Mouse (Mus musculus) left cerebral cortex, adult 8-10 months (tissue): Measurements from ENCODE around the gene Icam2. TPM values are rescaled to one million over a fixed set of nuclear protein-coding genes. Genes with fewer than 3 reads are reported as not detected.

ENCODE experiments used
- DNase-seq, 2 experiments: peaks; one replicate each; pipeline ENCODE4 v3.0.0; 2022; ENCODE audit warnings: low spot score in 2 of 2
- total RNA-seq, 4 experiments: library from RNA; stranded (reverse); gene quantifications; 2 replicates each; pipeline ENCODE4 v1.2.4; 2022

The Icam2 gene
- total RNA-seq, 4 experiments from 2014 or later = 2.0 to 2.3 (median 2.2) TPM

DNA sequence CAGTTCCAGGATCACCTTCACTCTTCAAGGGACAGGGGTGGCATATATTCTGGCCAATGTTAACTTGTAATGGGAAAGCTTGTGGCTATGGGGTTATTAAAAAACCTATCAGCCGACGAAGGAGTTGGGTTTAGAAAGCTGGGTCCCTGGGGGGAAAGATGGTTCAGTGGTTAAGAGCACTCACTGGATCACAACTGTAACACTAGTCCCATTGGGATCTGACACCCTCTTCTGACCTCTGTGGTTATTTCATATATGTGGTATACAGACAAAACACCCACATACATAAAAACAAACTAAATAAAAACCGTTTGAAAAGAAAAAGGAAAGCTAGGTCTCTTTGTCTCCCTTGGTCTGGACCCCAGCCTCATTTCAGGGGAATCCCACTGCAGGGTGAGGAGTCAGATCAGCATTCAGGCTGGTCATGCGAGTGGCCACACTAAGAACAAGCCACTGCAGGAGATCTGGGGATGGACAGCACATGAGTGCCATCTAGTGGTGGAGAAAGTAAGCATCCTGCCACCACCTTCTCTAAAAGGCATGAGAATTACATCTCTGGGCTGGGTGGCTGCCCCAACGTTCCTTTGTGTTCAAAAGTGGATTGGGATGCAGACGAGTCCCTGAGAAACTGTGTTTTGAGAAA is 3.8 kb upstream of the Icam2 start:
- DNase-seq = peak in 1 of 2 experiments; percentile 21

DNA sequence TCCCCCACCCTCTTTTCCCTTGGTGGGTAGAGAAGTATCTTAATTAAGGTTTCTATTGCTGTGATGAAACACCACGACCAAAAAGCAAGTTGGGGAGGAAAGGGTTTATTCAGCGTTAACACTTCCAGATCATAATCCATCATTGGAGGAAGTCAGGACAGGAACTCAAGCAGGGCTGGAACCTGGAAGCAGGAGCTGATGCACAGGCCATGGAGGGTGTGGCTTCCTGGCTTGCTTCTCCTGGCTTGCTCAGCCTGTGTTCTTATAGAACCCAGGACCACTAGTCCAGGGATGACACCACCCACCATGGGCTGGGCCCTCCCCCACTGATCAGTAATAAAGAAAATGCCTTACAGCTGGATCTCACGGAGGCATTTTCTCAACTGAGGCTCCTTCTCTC is 2.9 kb upstream of the Icam2 start:
- no peak for DNase-seq

DNA sequence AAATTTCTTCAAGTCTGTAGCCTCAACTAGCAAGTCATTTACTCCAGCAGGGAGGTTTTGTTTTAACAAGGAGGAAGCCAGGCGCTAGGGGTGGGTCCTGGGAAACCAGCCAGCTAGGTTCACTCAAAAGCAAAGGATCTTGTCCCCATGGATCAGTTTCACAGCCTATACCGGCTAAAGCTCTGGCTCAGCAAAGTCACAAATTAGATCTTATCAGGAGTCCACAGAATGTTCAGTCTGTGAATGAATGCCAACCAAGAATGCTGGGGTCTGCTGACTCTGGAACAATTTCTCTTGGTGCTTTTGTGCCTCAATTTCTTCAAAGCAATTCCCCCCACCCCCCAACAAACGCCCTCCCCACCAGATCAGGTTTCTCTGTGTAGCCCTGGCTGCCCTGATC is 1.7 kb upstream of the Icam2 start:
- no peak for DNase-seq

DNA sequence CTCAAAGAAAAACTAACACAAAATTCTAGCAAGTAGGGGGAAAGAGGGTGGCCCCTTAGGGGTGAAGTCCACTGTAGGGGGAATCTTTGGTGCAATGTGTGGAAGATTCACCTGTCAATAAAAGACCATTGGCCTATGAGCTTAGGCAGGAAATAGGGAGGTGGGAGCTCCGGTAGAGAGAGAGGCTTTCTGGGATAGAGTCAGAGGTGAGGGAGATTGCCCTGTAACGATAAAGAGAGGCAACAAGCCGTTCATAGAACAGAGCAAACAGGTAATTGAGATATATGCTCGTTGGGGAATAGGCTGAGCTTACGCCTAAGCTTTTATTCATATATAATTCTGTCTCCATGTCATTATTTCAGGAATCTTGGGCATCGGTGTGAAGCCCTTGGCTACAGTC is 855 bp downstream of the Icam2 start:
- DNase-seq = no peak

DNA sequence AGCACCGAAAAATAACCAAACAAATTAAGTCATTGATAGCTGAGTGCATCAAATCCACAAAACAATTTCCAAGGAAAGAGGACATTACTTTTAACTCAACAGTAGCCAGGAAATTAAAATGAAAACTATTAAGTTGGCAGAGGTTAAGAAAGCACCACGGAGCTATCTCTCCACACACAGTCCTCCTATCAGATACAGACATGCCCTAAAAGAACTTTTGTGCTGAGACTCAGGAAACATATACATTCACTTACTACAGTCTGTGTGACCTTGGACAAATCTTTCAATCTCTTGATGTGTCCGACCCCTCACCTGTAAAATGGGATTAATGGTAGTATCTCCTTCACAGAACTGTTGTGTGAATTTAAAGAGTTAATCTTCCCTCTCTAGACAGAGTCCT is 1.5 kb downstream of the Icam2 start:
- no peak for DNase-seq

DNA sequence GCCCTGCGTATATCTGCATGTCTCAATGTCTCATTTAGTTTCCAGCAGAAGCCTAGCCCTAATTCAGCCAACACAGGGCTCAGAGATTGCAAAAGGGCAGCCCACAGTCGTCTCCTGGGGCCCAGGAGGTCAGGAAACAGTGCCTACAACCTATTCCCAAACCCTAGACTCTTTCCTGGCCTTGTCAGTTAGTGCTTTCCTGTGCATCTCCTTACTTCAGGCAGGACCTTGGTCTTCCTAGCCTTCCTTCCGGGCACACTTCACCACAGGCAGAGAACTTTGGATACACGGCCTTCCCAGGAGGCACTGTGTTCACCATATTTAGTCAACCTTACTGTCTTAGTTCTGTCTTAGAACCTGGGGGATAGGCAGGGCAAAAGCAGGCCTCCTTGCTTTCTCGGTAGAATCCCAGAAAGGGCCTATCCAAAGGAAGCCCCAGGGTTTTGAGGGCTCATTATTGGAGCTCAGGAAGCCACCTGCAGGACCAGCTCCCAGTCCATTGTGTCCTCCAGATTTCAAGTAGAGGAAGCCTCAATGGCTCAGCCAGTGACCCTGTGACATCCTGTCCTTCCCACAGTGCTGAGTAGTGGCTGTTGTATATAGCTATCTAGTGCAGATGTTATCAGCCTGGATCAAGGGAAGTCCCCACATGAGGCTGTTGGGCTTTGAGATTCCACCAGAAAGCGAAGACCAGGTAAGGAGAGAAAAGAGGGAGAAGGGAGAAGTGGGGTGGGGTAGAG is 4.7 kb downstream of the Icam2 start:
- DNase-seq = no peak

DNA sequence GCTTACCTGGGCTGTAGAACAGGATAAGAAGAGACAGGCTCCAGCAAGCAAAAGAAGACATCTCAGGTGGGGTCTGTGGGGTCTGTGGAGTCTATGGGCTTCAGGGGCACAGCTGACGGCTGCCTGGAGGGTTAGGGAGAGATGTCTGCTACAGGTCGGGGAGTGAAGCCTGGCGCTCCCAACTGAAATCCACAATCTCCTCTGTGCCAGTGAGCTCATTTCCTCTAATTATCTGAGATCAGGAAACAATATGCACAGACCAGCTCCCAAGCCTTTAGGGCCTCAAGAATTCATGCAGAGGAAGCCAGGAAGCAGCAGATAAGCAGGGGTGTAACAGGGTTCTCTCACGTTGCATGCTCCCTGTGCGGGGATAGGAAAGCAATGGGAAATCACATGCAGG is 5.5 kb downstream of the Icam2 start:
- no peak for DNase-seq

DNA sequence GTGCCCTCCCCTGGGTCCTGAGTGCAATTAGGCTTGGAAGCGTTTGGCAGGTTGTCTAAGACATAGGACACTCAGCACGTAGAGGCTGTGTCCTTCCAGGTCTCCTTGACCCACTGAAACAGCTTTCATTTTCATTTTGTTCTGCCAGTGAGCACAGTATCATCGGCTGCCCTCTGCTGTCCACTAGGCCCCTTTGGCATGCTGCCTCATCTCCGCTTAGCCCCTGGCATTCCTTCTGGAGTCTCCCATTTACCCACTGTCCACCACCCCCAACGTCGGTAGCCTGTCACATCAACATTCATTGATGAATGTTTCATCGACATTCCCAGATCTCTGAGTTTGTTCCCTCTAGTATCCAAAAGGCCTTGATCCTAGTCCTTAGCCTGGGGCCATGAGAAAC is 6.0 kb downstream of the Icam2 start:
- DNase-seq = no peak

DNA sequence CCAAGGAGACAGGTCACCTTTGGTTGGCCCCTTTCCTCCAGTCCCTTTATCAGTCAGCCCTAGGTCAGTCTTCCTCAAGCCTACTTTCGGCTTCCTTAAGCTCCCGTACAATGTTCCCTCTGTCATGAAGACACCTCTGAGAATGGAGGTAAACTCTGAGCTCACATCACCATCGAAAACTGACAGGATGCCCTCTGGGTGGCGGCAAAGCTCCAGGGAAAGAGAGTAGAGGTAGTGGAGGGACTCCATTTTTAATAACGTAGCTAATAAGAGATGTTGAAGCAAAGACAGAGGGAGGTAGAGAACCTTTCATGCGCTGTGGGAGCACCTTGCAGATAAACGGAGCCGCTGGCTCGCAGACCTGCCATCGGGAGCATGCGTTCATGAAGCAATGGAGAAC is 6.9 kb downstream of the Icam2 start:
- no peak for DNase-seq

DNA sequence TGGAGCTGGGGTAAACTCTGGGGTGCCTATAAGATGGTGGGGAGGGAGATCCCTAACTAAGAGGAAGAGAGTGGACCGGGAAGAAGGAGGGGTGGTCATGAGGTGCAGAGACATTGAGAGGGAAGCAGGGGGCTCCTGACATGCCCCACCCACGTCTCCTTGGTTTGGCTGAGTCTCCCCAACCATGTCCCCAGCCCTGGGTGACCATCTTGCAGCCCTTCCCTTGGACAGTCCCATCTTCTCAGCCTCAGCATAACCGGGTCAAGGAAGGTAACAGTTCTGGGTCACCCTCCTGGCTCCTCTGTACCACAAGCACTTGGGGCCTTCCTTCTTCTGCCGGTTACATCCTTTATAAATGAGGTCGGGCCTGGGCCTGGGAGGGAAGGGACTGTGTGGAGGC is 12.9 kb downstream of the Icam2 start:
- no peak for DNase-seq

DNA sequence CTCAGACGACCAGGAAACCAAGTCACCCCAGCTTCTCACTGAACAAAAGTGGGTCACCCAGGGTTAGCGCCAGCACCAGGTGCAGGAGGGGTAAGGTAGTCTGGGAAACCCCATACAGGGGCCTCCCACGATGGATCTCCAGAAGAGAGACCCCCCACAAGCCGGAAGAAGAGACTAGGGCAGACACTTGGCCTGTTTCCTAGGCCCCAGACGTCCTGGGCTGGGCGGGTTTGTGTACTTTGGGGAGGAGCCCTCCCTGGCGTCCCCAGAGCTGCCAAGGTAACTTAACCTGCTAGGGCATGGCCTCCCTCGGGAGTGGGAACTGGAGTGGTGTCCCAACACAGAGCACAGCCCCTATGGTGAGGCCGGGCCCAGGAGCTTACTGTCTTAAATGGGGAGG is 13.3 kb downstream of the Icam2 start:
- no peak for DNase-seq

DNA sequence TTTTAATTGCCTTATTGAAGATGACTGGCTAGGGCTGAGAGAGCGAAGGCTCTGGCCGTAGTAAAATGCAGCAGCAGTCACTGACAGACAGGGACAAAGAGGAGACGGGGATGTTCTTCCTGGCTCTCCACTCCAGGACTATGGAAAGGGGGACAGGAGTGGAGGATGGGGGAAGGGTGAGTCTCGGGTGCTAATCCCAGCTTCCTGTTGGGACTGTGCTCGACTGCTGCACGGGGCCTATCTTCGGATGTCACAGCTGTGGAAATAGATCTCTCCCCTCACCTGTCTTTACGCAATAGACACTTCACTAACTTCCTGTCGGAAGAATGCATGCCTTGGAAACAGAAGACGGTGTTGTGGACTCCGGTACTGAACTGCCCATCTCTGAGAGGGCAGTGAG is 13.9 kb downstream of the Icam2 start:
- no peak for DNase-seq

DNA sequence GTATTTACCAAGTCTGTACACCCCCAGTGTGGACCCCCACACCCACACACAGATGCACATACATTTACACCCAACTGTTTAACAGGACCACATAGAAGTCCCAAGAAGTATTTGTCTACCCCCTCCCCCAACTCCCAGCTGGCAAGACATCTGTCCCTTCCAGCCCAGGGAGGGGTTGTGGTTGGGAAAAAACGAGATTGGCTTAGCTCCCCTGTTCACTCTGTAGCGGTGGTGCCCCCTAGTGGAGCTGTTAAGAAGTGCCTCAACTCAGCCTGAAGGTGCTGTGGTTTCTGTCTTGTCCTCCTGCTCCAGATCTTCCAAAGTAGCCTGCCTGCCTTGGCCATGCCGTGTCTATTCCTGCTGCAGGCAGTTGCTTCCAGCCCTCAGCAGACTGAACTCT is 21.6 kb downstream of the Icam2 start:
- DNase-seq = peak; percentile 38 to 54

DNA sequence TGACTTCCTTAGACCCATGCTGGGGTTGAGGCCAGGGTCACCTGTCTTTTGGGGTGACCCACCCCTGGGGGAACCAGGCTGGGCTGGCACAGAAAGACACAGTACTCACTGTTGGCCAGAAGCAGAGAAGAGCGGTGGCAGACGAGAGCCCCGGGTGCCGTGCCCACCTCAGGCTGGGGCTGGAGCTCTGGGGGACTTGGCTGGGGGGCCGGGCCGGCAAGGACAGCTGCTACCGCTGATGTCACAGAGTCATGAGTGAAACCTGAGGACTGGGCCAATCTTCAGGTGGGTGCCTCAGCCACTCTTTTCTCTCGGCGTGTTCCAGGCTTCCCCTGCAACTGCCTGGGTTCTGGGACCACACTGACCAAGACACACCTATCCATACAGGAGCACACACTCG is 22.5 kb downstream of the Icam2 start, which contains the start of gene Prr29:
TSS of gene Prr29 (plus strand) at position 107 of the 400 bp plus-strand sequence.
- no peak for DNase-seq

DNA sequence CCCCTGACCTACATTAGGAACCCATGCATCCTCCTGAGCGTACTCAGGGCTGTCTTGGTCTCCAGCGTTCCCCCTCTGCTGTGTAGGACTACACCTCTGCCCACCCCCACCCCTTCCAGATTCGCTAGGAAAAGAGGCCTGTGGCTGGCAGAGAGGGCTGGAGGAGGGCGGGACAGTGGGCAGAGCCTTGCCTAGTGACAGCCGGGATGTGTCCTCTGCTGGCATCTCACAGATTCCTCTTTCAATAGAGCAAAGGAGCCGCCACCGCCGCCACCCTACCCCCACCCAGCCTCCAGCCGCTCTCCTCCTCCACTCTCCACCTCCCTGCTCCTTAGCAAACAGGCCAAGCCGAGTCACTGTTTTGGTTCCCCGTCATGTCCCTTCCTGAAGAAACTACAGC is 23.2 kb downstream of the Icam2 start:
- no peak for DNase-seq

DNA sequence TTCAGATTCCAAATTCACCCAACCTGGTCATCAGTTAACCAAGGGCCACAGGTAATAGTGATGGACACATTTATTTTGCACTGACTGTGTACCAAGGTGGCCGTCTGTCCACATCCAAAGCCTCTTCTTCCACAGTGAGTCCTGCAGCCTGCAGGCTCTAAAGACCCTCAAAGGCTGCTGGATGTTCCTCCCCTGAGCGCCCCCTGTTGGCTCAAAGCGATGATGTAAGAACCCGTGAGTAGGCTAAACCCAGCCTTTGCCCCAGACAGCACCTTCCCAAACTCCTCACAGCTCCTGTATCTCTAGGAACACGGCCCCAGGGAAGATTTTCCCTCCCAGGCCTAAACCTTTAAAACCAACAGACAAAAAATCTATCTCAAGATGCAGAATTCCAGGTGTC is 28.5 kb downstream of the Icam2 start:
- no peak for DNase-seq

DNA sequence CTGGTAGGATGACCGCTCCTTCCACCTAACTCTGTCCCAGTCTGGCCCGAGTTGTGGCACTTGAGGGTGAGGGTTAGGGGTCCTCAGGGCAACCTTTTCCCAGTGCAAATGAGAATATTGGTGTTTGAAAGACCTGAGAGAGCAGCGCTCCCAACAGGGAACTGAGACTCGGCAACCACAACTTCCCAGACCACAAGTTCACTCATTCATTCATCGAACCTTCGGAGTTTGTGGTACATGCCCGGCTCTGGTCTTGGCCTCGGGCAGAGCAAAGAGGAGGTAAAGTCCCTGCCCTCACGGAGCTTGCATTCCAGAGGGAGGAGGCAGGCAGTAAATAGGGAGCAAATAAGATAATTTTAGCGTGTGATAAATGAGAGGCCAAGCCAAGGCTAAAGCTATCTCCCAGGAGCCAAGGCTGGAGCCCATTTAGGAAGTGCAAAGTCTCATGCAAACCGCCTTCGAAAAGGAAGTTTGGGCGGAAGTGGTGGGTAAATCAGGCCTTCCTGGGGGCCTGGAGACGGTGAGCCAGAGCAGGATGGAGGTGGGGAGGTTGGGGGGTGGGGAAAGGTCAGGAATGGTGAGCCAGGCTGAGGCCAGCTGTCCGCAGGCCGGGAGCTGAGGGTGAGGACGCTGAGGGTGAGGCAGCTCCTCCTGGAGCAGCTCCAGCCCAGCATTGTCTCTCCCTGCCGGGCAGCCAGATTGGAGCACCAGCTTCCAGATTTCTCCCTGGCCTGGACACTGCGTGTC is 32.3 kb downstream of the Icam2 start:
- no peak for DNase-seq

DNA sequence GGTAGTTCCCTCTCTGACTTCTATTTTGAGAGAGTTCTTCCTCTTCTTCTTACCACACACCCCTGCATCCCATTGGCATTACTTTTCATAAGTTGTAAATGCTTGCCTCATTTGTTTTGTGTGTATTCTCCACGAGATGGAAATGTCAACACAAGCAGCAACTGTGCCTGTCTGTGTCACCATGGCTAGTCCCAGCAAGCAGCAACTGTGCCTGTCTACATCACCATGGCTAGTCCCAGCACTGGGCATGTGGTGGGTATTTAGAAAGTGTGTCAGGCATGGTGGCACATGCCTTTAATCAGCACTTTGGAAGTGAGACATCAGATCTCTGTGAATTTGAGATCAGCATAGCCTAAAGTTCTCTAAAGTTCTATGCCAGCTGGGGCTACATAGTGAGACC is 33.7 kb downstream of the Icam2 start:
- DNase-seq = no peak

DNA sequence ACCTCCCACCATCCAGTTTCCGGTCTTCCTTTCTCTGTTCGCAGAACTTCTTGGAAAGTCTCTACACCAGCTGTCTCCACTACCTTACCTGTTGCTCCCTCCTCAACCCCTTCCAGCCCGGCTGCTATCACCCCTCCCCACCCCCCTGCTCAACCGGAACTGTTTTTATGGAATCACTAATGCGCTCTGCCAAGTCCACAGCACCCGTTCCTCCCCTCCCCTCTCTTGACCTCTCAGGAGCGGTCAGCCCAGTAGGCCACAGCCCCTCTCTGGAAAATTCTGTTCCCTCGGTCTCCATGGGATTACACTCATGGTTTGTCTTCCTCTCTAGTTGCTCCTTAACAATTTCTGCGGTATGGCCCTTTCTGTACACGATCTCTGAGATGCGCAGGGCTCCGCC is 34.7 kb downstream of the Icam2 start, which contains the start of gene Scn4a:
TSS of gene Scn4a (minus strand) at position 101 of the 400 bp plus-strand sequence.
- DNase-seq = no peak

DNA sequence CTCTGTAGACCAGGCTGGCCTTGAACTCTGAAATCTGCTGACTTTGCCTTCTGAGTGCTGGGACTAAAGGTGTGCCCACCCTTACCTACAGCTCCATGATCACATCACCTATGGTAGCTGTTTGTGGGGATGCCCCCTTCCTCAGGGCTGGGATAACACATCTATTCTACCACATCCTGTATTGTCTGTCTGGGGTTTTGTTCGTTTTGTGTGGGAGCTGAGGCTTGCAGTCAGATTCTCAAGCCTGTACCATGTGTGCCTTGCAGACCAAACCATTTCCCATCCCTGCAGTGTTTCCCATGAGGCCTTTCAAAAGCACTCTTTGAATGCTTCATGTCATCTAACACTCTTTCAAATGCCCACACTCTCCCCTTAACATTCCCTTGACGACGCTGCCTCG is 35.9 kb downstream of the Icam2 start:
- no peak for DNase-seq

DNA sequence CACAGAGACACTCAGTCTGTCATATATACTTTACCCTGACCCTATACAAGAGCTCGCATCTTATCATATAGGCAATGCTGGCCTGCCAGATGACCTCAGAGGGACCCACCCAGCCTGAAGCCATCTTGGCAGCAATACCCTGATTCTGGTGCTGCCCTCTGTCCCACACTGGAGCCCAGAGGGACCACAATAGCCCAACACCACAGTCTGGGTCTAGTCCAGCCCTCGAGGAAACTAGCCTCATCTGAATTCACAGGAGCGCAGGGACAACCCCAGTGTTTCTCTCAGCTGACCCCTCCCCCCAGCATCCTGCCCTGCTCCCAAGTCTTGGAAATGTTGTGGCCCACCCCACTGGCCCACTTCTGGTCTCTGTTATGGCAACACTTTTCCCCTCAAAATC is 36.6 kb downstream of the Icam2 start:
- no peak for DNase-seq

DNA sequence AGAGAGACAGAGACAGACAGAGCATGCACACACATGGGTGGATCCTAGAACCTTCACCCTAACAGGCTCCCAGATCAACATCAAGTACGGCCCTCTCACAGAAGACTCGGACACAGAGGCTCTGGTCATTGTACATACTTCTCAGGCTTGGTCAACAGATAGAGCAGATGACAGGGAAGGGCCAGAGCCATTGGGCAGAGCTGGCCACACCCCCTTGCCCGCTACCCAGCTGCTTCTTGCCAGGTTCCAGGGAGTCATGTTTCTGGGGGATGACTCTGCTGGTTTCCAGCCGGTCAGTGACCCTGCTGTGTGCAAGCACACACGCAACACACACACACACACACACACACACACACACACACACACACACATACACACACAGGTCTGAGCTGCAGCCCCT is 37.0 kb downstream of the Icam2 start:
- DNase-seq = no peak

DNA sequence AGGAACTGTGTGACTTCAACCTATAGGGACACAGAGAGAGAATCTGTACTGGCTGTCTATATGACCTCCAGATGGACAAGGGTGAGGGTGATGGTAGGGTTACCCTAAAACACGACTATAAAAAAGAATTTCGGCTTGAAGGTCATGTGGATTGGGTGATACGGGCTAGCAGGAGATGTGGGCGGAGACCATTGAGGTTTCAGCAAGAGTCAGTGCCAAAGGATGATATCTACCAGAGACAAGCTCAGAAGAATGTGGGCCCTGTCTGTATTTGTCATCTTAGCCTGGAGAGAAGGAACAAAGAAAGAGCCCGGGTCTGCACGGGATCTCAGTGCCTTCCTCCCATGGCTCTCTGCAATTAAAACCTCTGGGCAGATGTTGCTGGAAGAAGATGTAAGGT is 38.1 kb downstream of the Icam2 start:
- no peak for DNase-seq
